Mouse (Mus musculus) lung, postnatal 0 days (tissue): ENCODE results near the gene Trem3. TPM values are rescaled to one million over a fixed set of nuclear protein-coding genes. Genes with fewer than 3 reads are reported as not detected.

Experiments
- ATAC-seq: fragments of 200-750 bp; cut with Nextera tagmentation; 2 replicates; pipeline ENCODE4 v1.8.0; 2017; ENCODE audit warnings: moderate library complexity
- DNase-seq: peaks from one replicate; pipeline ENCODE4 v3.0.0-alpha.2; 2016; ENCODE audit warnings: low spot score
- H3K27ac ChIP-seq: fragments of 300-500 bp; sonication (generic); 2 replicates; pipeline ENCODE4 v1.5.1; 2014; ENCODE audit warnings: antibody characterized with exemption, mild to moderate bottlenecking, low read length, mixed read lengths
- H3K27me3 ChIP-seq: fragments of 300-500 bp; sonication (generic); replicated peaks from 2 replicates; pipeline ENCODE4 v1.6.1; 2014; ENCODE audit warnings: low read length, mixed read lengths; ENCODE audit not compliant: insufficient read depth
- H3K36me3 ChIP-seq: fragments of 300-500 bp; sonication (generic); 2 replicates; pipeline ENCODE4 v1.6.1; 2014; ENCODE audit warnings: low read length, mixed read lengths; ENCODE audit not compliant: insufficient read depth
- H3K4me1 ChIP-seq: fragments of 300-500 bp; sonication (generic); 2 replicates; pipeline ENCODE4 v1.6.1; 2014; ENCODE audit warnings: antibody characterized with exemption, low read depth, low read length, mixed read lengths; ENCODE audit not compliant: insufficient read depth
- H3K4me2 ChIP-seq: fragments of 300-500 bp; sonication (generic); replicated peaks from 2 replicates; pipeline ENCODE4 v1.6.1; 2014; ENCODE audit warnings: low read depth, mild to moderate bottlenecking, low read length, moderate library complexity, mixed read lengths
- H3K4me3 ChIP-seq: fragments of 300-500 bp; sonication (generic); 2 replicates; pipeline ENCODE4 v1.5.1; 2014; ENCODE audit warnings: low read depth, low read length
- H3K9ac ChIP-seq: fragments of 300-500 bp; sonication (generic); replicated peaks from 2 replicates; pipeline ENCODE4 v1.6.1; 2014; ENCODE audit warnings: low read depth, mild to moderate bottlenecking
- H3K9me3 ChIP-seq: fragments of 300-500 bp; sonication (generic); 2 replicates; pipeline ENCODE4 v1.6.1; 2016; ENCODE audit warnings: low read length, mixed read lengths
- CTCF ChIP-seq: IDR thresholded peaks from 2 replicates; pipeline ENCODE4 v1.5.1; 2016; ENCODE audit warnings: antibody characterized with exemption, mild to moderate bottlenecking
- EP300 ChIP-seq: IDR thresholded peaks from 2 replicates; pipeline ENCODE4 v1.6.1; 2016; ENCODE audit warnings: antibody characterized with exemption, mild to moderate bottlenecking, control low read depth
- WGBS: fragments of 180-500 bp; shearing (Covaris S2); extraction: QIAGEN DNeasy Blood & Tissue Kit; methylation state at CpG from one replicate; pipeline ENCODE4 v1.1.7; 2014; 5-methylcytosine and 5-hydroxymethylcytosine counted together
- polyA plus RNA-seq: library from polyadenylated mRNA; unstranded; fragments of >200 nt; fragmentation: Nextera tagmentation; extraction: Ambion mirVana; gene quantifications from 2 replicates; pipeline ENCODE4 v1.2.1, GENCODE M21; 2015

Trem3 gene
- 1.7 and 2.0 TPM in 2 replicates for polyA plus RNA-seq

GRCm38 (mm10) chr17:48247221-48247928, at the start of gene Trem3:
TSS of gene Trem3 (plus strand) at chr17:48247777.
- H3K4me1 ChIP-seq = no peaks in the 10 kb centered on the region
- H3K9ac ChIP-seq = no peak within 1 kb of the TSS
- H3K36me3 ChIP-seq = no peaks in the 10 kb centered on the region
- peak; percentile 14 for ATAC-seq
- TF ChIP-seq EP300 (no peak), CTCF (no peak)
- peak; percentile 45 for DNase-seq
- H3K4me2 ChIP-seq = no peak within 1 kb of the TSS
- H3K27ac ChIP-seq = no peak within 1 kb of the TSS
- 66% methylated on average over 11 of the region's 11 CpGs for WGBS
- no peaks in the 10 kb centered on the region for H3K27me3 ChIP-seq
- no peak within 1 kb of the TSS for H3K4me3 ChIP-seq
- no peaks in the 10 kb centered on the region for H3K9me3 ChIP-seq

GRCm38 (mm10) chr17:48203086-48203485, 44.5 kb upstream of the Trem3 start:
- no peaks in the 10 kb centered on the region for H3K27me3 ChIP-seq
- no peak for TF ChIP-seq EP300
- no peak for TF ChIP-seq CTCF
- H3K4me2 ChIP-seq = no peak overlapping the region
- no peak overlapping the region for H3K4me3 ChIP-seq
- H3K9ac ChIP-seq = no peak overlapping the region
- DNase-seq (no peak), ATAC-seq (no peak)
- no peaks in the 10 kb centered on the region for H3K4me1 ChIP-seq
- H3K9me3 ChIP-seq = no peaks in the 10 kb centered on the region
- no peak overlapping the region for H3K27ac ChIP-seq
- no peaks in the 10 kb centered on the region for H3K36me3 ChIP-seq
- 93% methylated on average over 12 of the region's 12 CpGs for WGBS

GRCm38 (mm10) chr17:48212596-48212995, 35.0 kb upstream of the Trem3 start:
- WGBS = 92% methylated on average over 12 of the region's 12 CpGs
- no peak overlapping the region for H3K27ac ChIP-seq
- no peak overlapping the region for H3K4me3 ChIP-seq
- no peak overlapping the region for H3K4me2 ChIP-seq
- DNase-seq = no peak
- no peaks in the 10 kb centered on the region for H3K36me3 ChIP-seq
- H3K27me3 ChIP-seq = no peaks in the 10 kb centered on the region
- H3K4me1 ChIP-seq = no peaks in the 10 kb centered on the region
- no peak for ATAC-seq
- no peak for TF ChIP-seq EP300
- no peak for TF ChIP-seq CTCF
- no peaks in the 10 kb centered on the region for H3K9me3 ChIP-seq
- H3K9ac ChIP-seq = no peak overlapping the region

- WGBS = 71% methylated on average over 5 of the region's 5 CpGs
- no peak for DNase-seq
Measured at GRCm38 (mm10) chr17:48213511-48213910, 34.1 kb upstream of the Trem3 start.

GRCm38 (mm10) chr17:48215429-48215828, 32.1 kb upstream of the Trem3 start:
- WGBS = 88% methylated on average over 1 of the region's 1 CpGs
- DNase-seq (no peak), ATAC-seq (no peak)
- no peak overlapping the region for H3K4me2 ChIP-seq
- H3K36me3 ChIP-seq = no peaks in the 10 kb centered on the region
- H3K27me3 ChIP-seq = no peaks in the 10 kb centered on the region
- no peaks in the 10 kb centered on the region for H3K9me3 ChIP-seq
- no peak for TF ChIP-seq EP300
- TF ChIP-seq CTCF = no peak
- H3K9ac ChIP-seq = no peak overlapping the region
- H3K4me1 ChIP-seq = no peaks in the 10 kb centered on the region
- no peak overlapping the region for H3K27ac ChIP-seq
- H3K4me3 ChIP-seq = no peak overlapping the region

More at GRCm38 (mm10) chr17:48213511-48213910, 34.1 kb upstream of the Trem3 start:
- no peak for ATAC-seq
- no peak overlapping the region for H3K4me2 ChIP-seq
- H3K4me1 ChIP-seq = no peaks in the 10 kb centered on the region
- no peak for TF ChIP-seq CTCF
- no peak for TF ChIP-seq EP300
- no peaks in the 10 kb centered on the region for H3K36me3 ChIP-seq
- no peak overlapping the region for H3K9ac ChIP-seq
- H3K4me3 ChIP-seq = no peak overlapping the region
- no peaks in the 10 kb centered on the region for H3K27me3 ChIP-seq
- H3K9me3 ChIP-seq = no peaks in the 10 kb centered on the region
- no peak overlapping the region for H3K27ac ChIP-seq

- no peak for ATAC-seq
- Histone ChIP-seq H3K27ac (no peak overlapping the region), H3K9me3 (no peaks in the 10 kb centered on the region), H3K4me1 (no peaks in the 10 kb centered on the region), H3K4me2 (no peak overlapping the region), H3K27me3 (no peaks in the 10 kb centered on the region), H3K4me3 (no peak overlapping the region), H3K36me3 (no peaks in the 10 kb centered on the region), H3K9ac (no peak overlapping the region)
- peak; percentile 16 for DNase-seq
- TF ChIP-seq CTCF (no peak), EP300 (no peak)
- WGBS = 72% methylated on average over 7 of the region's 7 CpGs
Measured at GRCm38 (mm10) chr17:48230680-48231079, 16.9 kb upstream of the Trem3 start.

GRCm38 (mm10) chr17:48232518-48232917, 15.1 kb upstream of the Trem3 start, which contains the start of gene Trem1:
TSS of gene Trem1 (plus strand) at chr17:48232768.
- Histone ChIP-seq H3K4me2 (no peak within 1 kb of the TSS), H3K27me3 (no peaks in the 10 kb centered on the region), H3K9ac (no peak within 1 kb of the TSS), H3K4me1 (no peaks in the 10 kb centered on the region), H3K27ac (no peak within 1 kb of the TSS), H3K9me3 (no peaks in the 10 kb centered on the region), H3K4me3 (no peak within 1 kb of the TSS), H3K36me3 (no peaks in the 10 kb centered on the region)
- no peak for TF ChIP-seq CTCF
- TF ChIP-seq EP300 = no peak
- peak; percentile 35 for DNase-seq
- 80% methylated on average over 5 of the region's 6 CpGs for WGBS
- 0 out of 2 replicates have a peak, but pooled peaks have one; percentile 32 for ATAC-seq
